Mouse (Mus musculus): ENCODE data around the gene Tmem45a.

Gene Tmem45a

DNA sequence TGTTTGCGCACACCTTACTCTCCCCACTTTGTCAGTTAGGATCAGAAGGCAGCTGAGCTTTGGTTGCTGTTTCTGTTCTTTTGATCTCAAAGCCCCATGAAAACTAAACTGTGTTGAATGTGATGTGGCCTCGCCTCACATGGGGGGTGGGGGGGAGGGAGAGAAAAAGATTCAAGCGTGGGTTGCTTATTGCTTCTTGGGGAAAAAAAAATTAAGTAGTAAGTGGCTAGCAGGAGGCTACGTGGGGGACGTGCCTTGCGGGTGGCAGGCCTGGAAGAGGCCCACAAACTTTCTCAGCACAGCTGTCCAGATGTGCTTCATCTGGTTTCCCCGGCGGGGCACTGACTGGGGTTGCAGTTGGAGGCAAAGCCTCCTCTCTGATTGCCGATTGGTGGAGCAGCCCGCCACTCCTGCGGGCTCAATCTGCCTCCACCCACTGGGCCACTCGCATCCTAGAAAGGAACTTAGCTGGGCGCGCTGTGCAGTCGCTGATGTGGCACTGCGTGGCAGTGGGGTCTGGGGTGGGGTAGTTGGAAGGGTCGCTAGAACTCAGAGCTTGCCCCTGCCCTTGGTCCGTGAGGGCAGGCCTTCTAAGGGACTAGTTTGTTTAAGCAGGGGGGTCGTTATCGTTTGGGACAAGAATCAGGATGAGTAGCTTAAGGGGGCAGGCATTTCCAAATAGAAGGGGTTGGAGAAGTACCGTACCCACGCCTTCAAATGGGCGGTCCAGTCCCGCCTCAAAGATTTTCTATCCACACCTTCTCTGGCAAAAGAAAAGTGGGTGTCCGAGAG, at the start of gene Tmem45a:
Tmem45a (minus strand) TSS at position 343 of the 792 bp plus-strand sequence.
- ChIA-PET CTCF (interaction anchor here in 2 of 4 experiments (0.6 to 1.2 kb wide), 2 partner anchors 16 to 33 kb away, joined by 3 to 4 read pairs; no protein-coding TSS in a partner anchor), POLR2A (interaction anchor here (0.6 to 1.9 kb wide), 14 partner anchors 11 to 1581 kb away, joined by 3 to 7 read pairs (median 4); partner anchors contain the start of gene Tfg (in 1 of the 4))

DNA sequence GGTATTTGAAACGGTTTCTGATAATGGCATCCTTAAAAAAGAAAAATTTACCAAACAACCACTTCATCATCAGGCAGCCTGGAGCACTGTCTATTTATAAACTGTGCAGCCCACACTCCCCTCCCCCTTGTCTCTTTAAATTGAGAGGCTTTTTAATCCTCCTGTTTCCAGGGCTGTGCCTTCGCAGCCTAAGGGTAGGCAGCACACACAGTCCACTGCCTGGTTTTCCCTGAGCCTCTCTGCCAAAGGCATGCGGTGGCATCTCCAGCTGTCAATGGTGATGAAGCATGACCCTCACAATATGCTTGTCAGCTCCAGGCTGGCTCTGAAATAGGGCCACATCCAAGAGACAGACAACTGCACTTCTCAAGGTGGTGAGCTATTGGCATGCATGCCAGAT, 42.1 kb upstream of the Tmem45a start, which contains the start of gene Lnp1:
Lnp1 (minus strand) TSS at position 39 of the 400 bp plus-strand sequence.
- POLR2A ChIA-PET: no interaction called here
- CTCF ChIA-PET: interaction anchor here in 1 of 4 experiments (1.3 kb wide), 1 partner anchor 8 kb away, joined by 3 read pairs; no protein-coding TSS in a partner anchor

DNA sequence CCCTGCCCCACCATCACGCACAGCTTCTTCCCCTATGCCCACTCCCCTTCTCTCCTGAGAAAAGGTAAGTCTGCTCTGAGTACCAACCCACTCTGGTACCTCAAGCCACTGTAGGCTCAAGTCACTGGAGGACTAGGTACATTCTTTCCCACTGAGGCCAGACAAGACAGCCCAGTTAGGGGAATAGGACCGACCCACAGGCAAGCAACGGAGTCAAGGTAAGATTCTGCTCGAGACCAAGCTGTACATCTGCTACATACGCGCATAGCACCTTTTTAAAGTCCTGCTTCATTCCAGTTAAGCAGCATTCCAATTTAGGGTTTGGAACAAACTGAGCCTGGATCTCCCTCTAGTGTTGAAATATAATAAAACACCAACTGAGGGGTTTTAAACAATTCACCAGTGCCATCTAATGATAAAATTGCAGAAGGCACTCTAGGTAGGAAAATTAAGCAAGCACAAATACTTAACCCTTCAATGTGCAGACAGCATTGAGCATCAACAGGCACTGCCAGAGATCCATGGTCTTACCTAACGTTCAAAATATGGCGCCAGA, 34.2 kb upstream of the Tmem45a start:
- CTCF ChIA-PET: interaction anchor here in 3 of 4 experiments (0.9 to 2.7 kb wide), 12 partner anchors 8 to 396 kb away, joined by 3 to 23 read pairs (median 5); partner anchors contain the start of genes Lnp1 (in 1 of the 3) and Tmem45a (in 1 of the 3)
- POLR2A ChIA-PET: no interaction called here

DNA sequence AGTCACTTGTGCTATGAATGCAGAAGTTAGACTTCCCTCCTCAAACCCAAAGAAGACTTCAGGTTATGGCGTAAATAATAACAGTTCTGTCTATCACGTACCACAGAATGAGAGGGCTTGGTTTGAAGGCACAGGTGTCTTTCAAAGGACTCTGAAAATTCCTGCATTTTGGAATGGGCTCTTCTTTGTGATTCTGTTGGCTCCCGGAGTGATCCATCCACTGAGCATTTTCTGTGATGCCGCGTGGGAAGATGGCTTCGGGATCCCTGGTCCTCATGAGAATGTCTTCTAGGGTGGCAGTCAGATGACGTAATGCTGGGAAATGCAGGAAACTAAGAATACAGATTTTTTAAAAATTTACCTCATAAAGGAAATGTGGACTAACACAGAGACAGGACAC, 31.3 kb upstream of the Tmem45a start:
- POLR2A ChIA-PET: no interaction called here
- CTCF ChIA-PET: interaction anchor here in 1 of 4 experiments (2.1 kb wide), 1 partner anchor 117 kb away, joined by 5 read pairs; no protein-coding TSS in a partner anchor

DNA sequence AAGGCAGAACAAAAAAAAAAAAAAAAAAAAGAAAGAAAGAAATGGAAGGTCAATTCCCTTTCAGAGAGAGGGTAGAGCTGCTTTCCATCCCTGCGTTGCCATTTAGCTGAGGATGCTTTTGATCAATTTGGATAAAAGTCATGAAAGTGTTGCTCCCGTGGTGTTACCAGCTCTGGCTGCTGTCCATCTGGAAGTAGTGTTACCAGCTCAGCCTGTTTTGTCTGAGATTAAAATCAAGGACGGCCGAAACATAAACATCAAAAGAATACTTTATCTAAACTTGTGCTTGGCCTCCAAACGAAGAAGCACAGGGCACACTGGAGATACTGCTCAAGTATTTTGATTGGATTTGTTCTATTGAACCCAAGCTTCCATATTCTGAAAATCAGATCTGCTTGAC, 23.0 kb upstream of the Tmem45a start:
- ChIA-PET POLR2A (interaction anchor here in 2 of 4 experiments (0.6 to 0.7 kb wide), 2 partner anchors 222 to 937 kb away, joined by 3 to 4 read pairs; no protein-coding TSS in a partner anchor), CTCF (interaction anchor here in 2 of 4 experiments (0.7 to 1.0 kb wide), 2 partner anchors 70 to 109 kb away, joined by 3 to 5 read pairs; no protein-coding TSS in a partner anchor)

DNA sequence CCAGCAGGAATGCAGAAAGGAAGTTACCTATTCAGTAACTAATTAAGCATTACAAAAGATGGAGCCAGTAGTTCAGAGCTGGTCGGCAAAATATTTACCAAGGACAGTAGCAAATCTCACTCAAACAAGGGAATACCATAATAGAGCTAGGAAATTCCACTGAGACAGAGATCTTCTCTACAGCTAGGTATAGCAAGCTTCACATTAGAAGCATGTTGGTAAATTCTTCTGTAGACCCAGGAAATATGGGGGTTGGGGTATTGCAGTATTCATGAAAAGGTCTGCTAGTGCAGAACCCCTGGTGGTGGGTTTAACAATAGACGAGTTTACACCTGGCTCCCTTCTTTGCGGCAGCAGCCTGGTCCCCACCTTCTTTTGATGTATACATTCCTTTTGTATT, 16.2 kb upstream of the Tmem45a start:
- ChIA-PET CTCF (interaction anchor here in 1 of 4 experiments (0.6 kb wide), 1 partner anchor 16 kb away, joined by 4 read pairs; no protein-coding TSS in a partner anchor), POLR2A (interaction anchor here in 1 of 4 experiments (1.4 to 1.5 kb wide), 2 partner anchors 16 to 102 kb away, joined by 3 to 4 read pairs; partner anchors contain the start of gene Tmem45a)

DNA sequence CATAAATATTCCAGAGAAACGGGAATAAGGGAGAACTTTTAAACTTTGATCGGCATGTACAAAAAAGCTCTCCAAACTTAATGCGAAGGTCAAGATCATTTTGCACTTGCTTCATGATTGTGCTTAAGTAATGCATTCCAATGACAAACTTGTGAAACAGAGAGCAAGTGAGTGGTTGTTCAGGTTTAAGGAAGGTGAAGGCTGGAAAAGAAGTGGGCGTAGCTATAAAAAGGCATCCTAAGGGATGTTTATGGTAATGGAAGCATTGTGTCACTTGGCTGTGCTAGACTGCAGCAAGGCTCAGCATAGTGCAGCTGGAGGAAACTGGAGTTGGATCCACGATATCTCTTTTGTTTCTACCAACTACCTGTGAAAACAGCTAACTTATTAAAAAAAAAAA, 5.6 kb upstream of the Tmem45a start:
- POLR2A ChIA-PET: no interaction called here
- CTCF ChIA-PET: interaction anchor here in 1 of 4 experiments (0.6 kb wide), 1 partner anchor 91 kb away, joined by 3 read pairs; no protein-coding TSS in a partner anchor

DNA sequence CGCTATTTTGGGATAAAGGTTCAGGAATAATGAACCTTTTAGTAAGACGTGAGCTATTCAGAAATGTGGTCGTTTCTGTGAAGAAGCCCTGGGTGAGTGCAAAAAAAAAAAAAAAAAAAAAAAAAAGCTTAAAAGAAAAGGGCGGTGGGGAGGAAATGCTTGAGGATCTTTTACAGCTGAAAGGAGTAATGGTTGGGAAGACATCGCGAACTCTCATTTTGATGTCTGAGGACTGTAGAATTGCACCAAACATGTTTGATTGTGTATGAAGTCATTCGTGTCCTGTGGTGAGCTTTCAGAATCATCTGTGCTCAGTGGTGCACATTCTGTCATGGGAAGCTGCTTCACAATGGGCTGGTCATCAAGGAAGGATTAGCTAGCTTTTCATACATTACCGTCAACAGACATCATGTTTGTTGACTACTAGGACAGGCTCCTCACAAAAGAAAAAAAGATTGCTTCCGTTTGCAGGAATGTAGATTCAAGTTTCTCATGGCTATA, 700 bp upstream of the Tmem45a start:
- ChIA-PET POLR2A (interaction anchor here (0.5 to 1.9 kb wide), 14 partner anchors 11 to 1580 kb away, joined by 3 to 7 read pairs (median 4); partner anchors contain the start of gene Tfg (in 1 of the 4)), CTCF (interaction anchor here in 2 of 4 experiments (0.5 to 1.2 kb wide), 4 partner anchors 15 to 873 kb away, joined by 3 to 8 read pairs (median 4); no protein-coding TSS in a partner anchor)

DNA sequence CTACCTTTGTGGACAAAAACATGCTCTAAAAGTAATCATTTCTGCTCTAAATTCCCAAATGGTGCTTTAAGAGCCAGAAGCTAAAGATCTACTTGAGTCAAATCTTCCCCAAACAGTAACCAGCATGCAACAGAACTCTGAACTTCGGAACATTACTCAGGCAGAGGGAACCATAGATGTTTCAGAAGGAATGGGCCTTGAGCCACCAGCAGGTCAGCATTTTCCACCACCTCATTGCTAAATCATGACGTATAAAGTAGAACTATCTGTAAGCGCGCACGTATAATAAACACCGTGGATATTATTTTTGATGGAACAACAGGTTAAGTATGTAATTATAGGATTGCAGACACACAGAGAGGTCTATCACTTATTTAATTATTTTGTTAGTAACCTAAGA, 1.2 kb downstream of the Tmem45a start:
- ChIA-PET POLR2A (no interaction called here), CTCF (no interaction called here)

DNA sequence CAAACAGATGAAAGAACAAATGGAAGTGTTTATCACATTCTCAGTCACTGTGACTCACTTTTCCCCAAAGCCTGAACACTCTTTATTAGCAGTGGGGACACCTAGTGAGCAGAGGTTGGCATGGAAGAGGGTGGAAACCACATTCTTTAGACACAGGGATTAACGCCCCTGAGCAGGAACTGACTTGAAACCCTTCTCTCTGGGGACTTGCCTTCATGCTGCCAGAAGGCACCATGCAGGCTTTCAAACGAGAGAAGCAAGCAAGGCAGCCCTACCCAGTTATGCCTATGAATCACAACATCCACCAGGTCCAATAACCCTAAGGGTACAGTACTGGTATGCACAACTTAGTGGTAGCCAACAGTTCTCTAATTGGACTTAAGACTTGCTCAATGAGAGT, 12.6 kb downstream of the Tmem45a start:
- ChIA-PET POLR2A (interaction anchor here in 1 of 4 experiments (1.2 kb wide), 1 partner anchor 8 kb away, joined by 3 read pairs; no protein-coding TSS in a partner anchor), CTCF (no interaction called here)

DNA sequence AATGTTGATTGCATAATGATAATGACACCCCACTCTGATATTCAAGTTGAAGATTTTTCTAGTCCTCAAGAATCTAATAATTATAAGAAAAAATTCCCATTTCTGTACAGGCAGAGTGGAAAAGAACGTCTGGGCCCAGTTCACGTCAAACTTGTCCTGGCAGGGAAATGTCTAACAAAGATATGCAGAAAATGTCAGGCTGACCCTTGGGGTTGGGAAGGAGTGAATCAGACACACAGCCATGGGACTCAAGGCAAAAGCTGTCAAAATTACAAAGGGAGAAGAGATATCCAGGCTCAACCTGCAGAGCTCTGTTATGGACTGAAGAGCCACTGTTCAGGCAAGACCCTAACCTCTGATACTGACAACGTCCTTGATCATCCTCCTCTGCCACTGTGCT, 15.5 kb downstream of the Tmem45a start:
- CTCF ChIA-PET: no interaction called here
- POLR2A ChIA-PET: interaction anchor here in 1 of 4 experiments (1.4 kb wide), 1 partner anchor 16 kb away, joined by 4 read pairs; the partner anchor contains the start of gene Tmem45a

DNA sequence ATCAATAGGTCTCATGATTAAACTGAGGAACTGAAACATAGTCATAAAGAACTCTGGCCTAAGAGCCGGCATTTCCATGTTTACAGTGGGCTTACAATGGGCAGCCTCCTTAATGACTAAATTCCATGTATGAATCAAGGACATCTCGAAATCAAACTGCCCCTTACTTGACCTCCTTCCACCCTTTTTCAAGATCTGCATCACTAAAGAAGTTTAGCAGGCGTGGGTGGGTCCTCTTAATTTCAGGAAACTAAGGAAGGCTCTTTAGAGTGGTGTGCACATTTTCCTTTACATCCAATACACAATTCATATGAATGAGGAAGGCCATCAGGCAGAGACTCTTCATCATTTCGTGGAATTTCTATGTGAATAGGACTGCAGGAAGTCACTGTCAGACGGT, 17.6 kb downstream of the Tmem45a start:
- ChIA-PET POLR2A (no interaction called here), CTCF (no interaction called here)

DNA sequence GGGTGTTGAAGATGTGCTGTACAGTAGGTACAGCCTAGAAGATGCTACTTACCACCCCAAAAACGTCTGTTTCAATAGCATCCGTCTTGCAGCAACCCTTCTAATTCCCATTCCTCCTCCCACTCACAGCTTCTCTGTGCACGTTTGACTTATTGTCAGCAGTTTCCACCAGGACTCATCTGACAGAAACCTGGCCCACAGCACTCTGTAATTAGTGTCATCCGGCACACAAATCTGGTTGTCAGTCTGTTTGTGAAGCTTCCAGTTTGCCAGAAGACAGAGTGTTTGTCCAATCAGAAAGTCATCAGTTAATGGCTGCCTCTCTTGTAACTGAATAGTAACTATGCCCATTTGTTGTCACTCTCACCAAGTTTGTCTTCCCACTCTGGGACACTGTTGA, 18.4 kb downstream of the Tmem45a start:
- ChIA-PET CTCF (interaction anchor here in 1 of 4 experiments (0.9 kb wide), 1 partner anchor 67 kb away, joined by 3 read pairs; no protein-coding TSS in a partner anchor), POLR2A (no interaction called here)

DNA sequence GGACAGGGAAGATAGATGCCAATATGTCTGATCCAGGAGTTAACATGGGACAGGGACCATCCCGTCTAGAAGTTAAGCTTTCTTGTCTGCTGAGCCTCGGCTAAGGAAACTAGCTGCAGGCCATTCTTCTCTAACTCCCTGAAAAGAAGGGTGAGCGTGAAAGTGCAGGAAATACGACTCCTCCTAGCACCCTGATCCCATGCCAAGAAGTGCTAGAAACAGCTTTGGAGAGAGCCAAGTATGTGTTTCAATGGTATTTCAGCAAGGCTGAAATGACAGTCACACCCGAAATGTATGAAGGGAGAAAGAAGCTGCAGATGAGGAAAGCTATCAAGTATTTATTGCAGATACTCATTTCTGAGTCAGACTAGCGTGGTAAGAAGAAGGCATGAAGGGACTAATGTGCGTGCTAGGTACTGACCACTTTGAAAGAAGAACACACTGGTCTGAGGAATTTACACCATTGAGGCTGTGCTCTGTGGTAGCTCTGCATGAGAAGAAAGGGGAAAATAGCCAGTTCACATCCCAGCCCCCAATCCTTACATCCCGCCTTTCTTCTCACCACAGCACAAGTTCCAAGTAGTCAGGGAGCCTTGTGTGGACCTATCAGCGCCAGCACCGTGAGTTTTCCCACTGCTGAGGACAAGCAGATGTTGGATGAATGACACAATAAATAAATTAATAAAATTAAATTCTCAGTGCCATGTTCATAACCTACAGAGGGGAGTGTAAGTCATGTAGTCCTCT, 33.0 kb downstream of the Tmem45a start:
- POLR2A ChIA-PET: no interaction called here
- CTCF ChIA-PET: interaction anchor here in 1 of 4 experiments (0.5 kb wide), 1 partner anchor 63 kb away, joined by 3 read pairs; no protein-coding TSS in a partner anchor

DNA sequence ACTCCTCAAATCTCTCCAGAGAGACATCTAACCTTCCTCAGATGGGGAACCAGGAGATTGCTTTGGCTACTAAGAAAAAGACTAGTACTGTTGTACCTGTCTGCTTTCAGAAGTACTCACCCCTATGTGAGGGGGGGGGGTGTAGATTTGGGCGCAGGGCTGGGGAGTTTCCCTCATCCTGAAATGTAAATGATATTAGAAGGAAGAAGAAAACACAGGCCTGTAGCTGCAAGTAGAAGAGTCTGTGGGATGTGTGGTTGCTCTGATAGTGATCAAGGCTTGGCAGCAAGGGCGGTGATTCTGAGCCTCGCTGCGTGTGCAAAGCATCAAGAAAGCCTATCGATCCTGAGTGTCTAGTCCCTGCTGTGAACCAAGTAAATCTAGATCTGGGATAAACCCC, 43.0 kb downstream of the Tmem45a start:
- POLR2A ChIA-PET: no interaction called here
- CTCF ChIA-PET: no interaction called here

DNA sequence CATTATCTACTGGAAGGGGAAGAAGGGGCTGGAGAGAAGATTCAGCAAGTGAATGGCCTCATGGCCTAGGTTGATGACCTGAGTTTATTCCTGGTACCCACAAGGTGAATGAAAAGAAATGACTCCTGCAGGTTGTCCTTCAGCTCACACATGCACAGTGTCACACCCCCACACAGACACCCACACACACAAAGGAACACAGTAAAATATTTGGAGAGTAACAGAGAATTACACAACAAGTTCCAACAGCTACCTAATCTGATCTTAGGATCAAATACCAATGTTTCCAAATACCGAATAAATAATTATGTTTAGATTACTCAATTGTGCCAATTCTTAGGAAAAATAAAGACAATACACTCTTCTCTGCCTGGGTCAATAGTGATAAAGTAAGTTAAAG, 52.7 kb downstream of the Tmem45a start:
- CTCF ChIA-PET: interaction anchor here in 1 of 4 experiments (0.6 kb wide), 1 partner anchor 721 kb away, joined by 3 read pairs; no protein-coding TSS in a partner anchor
- POLR2A ChIA-PET: no interaction called here

DNA sequence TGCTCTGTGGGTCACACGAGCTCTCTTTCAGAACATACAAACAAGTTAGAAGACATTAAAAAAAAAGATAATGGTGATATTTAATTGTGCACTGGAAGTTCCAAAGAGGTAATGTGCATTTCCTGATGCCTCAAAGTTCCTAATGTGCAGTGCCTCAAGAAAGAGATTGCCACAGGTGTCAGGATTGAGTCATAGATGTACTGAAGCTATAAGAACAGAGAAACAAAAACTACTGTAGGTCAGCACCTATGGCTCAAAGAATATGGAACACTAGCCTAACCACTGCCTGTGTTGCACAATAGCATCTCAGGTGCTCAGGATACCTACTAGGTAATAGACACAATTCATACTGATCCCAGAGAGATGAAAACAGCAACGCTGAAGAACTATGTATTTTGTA, 54.0 kb downstream of the Tmem45a start:
- ChIA-PET CTCF (no interaction called here), POLR2A (no interaction called here)

DNA sequence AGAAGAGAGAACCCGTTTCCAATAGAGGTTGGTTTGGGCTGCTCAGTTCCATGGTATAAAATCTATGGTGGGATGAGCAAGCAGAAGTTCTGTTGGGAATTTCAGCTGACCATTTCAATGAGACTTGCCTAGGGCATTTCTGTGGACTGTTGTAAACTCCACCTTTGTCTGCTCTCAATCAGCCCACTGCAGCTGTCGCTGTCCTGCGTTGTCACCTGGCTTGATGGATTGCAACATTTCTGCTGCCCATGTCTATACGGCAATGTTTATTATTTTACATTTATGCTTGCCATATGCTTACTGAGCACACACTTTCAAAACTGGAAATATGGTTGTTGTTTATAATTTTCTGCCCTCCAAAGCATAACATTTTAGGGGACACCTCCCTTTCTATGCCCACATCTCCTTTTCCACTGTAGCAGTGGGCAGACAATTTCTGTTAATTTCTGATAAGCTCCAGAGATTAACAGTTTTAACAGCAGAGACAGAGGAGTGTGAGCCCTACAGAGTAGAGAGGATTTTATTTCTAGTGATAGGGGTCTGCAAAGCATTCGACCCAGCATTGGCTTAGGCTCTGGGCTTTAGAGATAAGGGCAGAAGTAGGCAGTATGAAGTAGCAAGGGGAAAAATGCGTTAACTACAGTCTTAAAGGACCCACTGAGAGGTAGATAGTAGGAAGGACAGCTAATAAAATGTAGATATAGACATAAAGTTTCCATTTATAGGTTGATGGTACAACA, 84.4 kb downstream of the Tmem45a start:
- ChIA-PET POLR2A (interaction anchor here in 2 of 4 experiments (0.6 to 0.7 kb wide), 2 partner anchors 109 to 1287 kb away, joined by 3 to 4 read pairs; no protein-coding TSS in a partner anchor), CTCF (interaction anchor here in 3 of 4 experiments (1.1 to 1.7 kb wide), 3 partner anchors 8 to 118 kb away, joined by 3 to 9 read pairs (median 4); no protein-coding TSS in a partner anchor)
